ENCODE assay signal across 32 mouse cellular contexts in genomic region chr3:32622106-32622505, GRCm38 (mm10).
"Had no signal": no experiment of that assay in that cellular context is flagged by ENCODE, and none has a peak within 500 bp of the region (broad histone marks: within the 10 kb centered on the region; RNA-seq: fewer than 3 reads in every experiment).

No protein-coding gene starts in this region.

- DNase-seq: heart, postnatal 10 days; heart, postnatal 36 days; heart, postnatal 4 days; kidney, adult 11 months; kidney, adult 18-20 months; kidney, adult 2 months; kidney, adult 8-10 months; kidney, adult 9 months; kidney, postnatal 10 days; kidney, postnatal 14 days; kidney, postnatal 25 days; kidney, postnatal 4 days; layer of hippocampus, adult 9-11 months; layer of hippocampus, postnatal 36 days had no signal

- ATAC-seq: hindbrain, embryonic 16.5 days; hindbrain, postnatal 0 days; inflammation-experienced regulatory T-cells, adult 6 months; intestine, embryonic 15.5 days; intestine, embryonic 16.5 days; intestine, postnatal 0 days had no signal

- H3K4me1 ChIP-seq: intestine, embryonic 15.5 days had no signal

- H3K27ac ChIP-seq: heart, embryonic 13.5 days; heart, embryonic 15.5 days; hindbrain, embryonic 10.5 days; hindbrain, embryonic 12.5 days; hindbrain, embryonic 13.5 days; hindbrain, embryonic 14.5 days; hindbrain, embryonic 15.5 days; hindbrain, postnatal 0 days; intestine, embryonic 15.5 days; kidney, embryonic 15.5 days; kidney, postnatal 0 days; layer of hippocampus, adult 2 months; left cerebral cortex, adult 2 months had no signal

- H3K36me3 ChIP-seq: heart, embryonic 12.5 days; heart, embryonic 13.5 days; heart, embryonic 15.5 days; hindbrain, embryonic 10.5 days; hindbrain, embryonic 12.5 days; hindbrain, embryonic 13.5 days; hindbrain, embryonic 15.5 days; intestine, embryonic 15.5 days; kidney, embryonic 15.5 days had no signal

- H3K9me3 ChIP-seq: heart, embryonic 12.5 days; heart, embryonic 13.5 days; heart, embryonic 15.5 days; hindbrain, embryonic 10.5 days; hindbrain, embryonic 12.5 days; hindbrain, embryonic 13.5 days; hindbrain, embryonic 15.5 days; intestine, embryonic 15.5 days; kidney, embryonic 15.5 days had no signal

- H3K27me3 ChIP-seq: heart, embryonic 12.5 days; heart, embryonic 13.5 days; heart, embryonic 15.5 days; hindbrain, embryonic 12.5 days; hindbrain, embryonic 13.5 days; hindbrain, embryonic 15.5 days; intestine, embryonic 15.5 days; kidney, embryonic 15.5 days had no signal

- H3K9ac ChIP-seq: heart, embryonic 12.5 days; heart, embryonic 13.5 days; heart, embryonic 15.5 days; hindbrain, embryonic 12.5 days; hindbrain, embryonic 13.5 days; hindbrain, embryonic 14.5 days; hindbrain, embryonic 15.5 days; intestine, embryonic 15.5 days; kidney, embryonic 15.5 days had no signal

- H3K4me3 ChIP-seq: heart, embryonic 12.5 days; heart, embryonic 13.5 days; heart, embryonic 15.5 days; hindbrain, embryonic 10.5 days; hindbrain, embryonic 12.5 days; hindbrain, embryonic 13.5 days; hindbrain, embryonic 15.5 days; intestine, embryonic 15.5 days; kidney, embryonic 15.5 days; layer of hippocampus, adult 2 months; left cerebral cortex, adult 2 months had no signal
